Mouse (Mus musculus) megakaryocyte, embryonic 14.5 days (primary cell): ENCODE data around the gene Spi1.

Source experiments
- FLI1 ChIP-seq: IDR thresholded peaks from 2 replicates; pipeline ENCODE4 v1.6.1; 2012; ENCODE audit warnings: low read length, inconsistent platforms, mixed read lengths
- GATA1 ChIP-seq: IDR thresholded peaks from 3 replicates; pipeline ENCODE4 v1.6.1; 2012; ENCODE audit warnings: mixed read lengths, low read length, inconsistent platforms, borderline replicate concordance

DNA sequence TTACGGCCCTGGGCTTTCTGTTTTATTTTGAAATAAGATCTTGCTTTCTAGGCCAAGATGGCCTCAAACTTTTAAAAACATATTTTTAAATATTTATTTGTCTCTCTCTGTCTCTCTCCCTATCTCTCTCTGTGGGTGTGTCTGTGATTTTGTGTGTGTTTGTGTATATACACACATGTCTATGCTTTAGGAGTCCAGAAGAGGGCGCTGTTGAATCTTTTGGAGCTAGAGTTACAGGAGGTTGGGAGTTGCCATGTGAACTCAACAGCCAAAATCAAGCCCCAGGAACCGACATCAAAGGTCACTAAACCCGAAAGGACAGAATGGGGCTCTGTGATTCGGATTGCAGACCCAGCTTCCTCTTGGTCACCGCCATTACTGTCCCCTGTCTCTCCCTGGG is 28.2 kb downstream of the Spi1 start:
- no peak for TF ChIP-seq GATA1
- TF ChIP-seq FLI1 = no peak
